Comparison of ENCODE assay signal across 19 mouse cellular contexts in the genomic region with DNA sequence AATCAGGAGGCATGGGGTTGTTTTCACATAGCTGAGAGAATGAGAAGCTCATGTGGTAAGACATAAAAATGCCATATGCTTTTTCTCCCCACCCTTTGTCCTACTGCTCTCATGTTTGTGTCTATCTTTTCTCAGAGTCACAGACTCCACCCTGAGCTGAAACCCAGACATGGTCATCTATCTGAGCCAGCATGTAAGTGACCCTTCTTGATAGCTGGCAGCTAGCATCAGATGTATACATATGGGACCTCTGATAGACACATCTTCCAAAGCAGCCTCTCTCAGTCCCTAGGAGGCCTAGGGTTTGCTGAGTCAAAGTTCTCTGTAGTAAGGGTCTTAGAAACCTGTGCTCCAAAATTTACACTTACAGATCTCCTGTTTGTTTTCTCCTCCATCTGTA. TPM values are rescaled to one million over a fixed set of nuclear protein-coding genes. Genes with fewer than 3 reads are reported as not detected.
A peak's percentile ranks its signal among the peaks of the same experiment; 100 is the strongest.
DNase-seq lines count a peak whose midpoint lies in the region; ATAC-seq lines count a peak whose summit lies in the region.
"Had no signal": no experiment of that assay in that cellular context is flagged by ENCODE, and none has a peak within 500 bp of the region (broad histone marks: within the 10 kb centered on the region; RNA-seq: fewer than 3 reads in every experiment).

No protein-coding gene starts in this region.

- H3K27me3 ChIP-seq in forebrain, embryonic 11.5 days (ENCODE audit: control insufficient read depth, insufficient read depth, low read length), result no peaks in the 10 kb centered on the region
- no peaks in the 10 kb centered on the region for H3K27me3 ChIP-seq in forebrain, embryonic 16.5 days (replicated peaks; ENCODE audit: control insufficient read depth, insufficient read depth, low read length)
- H3K27me3 ChIP-seq in lung, embryonic 15.5 days, result no peaks in the 10 kb centered on the region
- no peaks in the 10 kb centered on the region for H3K27me3 ChIP-seq in liver, embryonic 13.5 days
- H3K27me3 ChIP-seq in stomach, embryonic 16.5 days (ENCODE audit: control insufficient read depth, insufficient read depth, low read length), result no peaks in the 10 kb centered on the region
- no peaks in the 10 kb centered on the region for H3K27me3 ChIP-seq in neural tube, embryonic 15.5 days (replicated peaks)
- H3K27me3 ChIP-seq: CH12.LX; limb, embryonic 13.5 days; neural tube, embryonic 12.5 days had no signal

- no peaks in the 10 kb centered on the region for H3K9me3 ChIP-seq in forebrain, embryonic 11.5 days (ENCODE audit: control insufficient read depth, low read length)
- no peaks in the 10 kb centered on the region for H3K9me3 ChIP-seq in forebrain, embryonic 16.5 days (ENCODE audit: control insufficient read depth, low read length)
- no peaks in the 10 kb centered on the region for H3K9me3 ChIP-seq in lung, embryonic 15.5 days
- no peaks in the 10 kb centered on the region for H3K9me3 ChIP-seq in liver, embryonic 13.5 days (replicated peaks)
- H3K9me3 ChIP-seq in stomach, embryonic 16.5 days (replicated peaks; ENCODE audit: control insufficient read depth, low read length), result no peaks in the 10 kb centered on the region
- no peaks in the 10 kb centered on the region for H3K9me3 ChIP-seq in neural tube, embryonic 15.5 days (replicated peaks)
- H3K9me3 ChIP-seq: limb, embryonic 13.5 days; neural tube, embryonic 12.5 days had no signal

- H3K27ac ChIP-seq in forebrain, embryonic 11.5 days (ENCODE audit: low read depth, low read length), result no peak overlapping the region
- no peak overlapping the region for H3K27ac ChIP-seq in forebrain, embryonic 16.5 days (ENCODE audit: low read length)
- no peak overlapping the region for H3K27ac ChIP-seq in lung, embryonic 15.5 days
- H3K27ac ChIP-seq in liver, embryonic 13.5 days, result peak overlapping the region; percentile 98
- no peak overlapping the region for H3K27ac ChIP-seq in stomach, embryonic 16.5 days (ENCODE audit: low read length)
- H3K27ac ChIP-seq in neural tube, embryonic 15.5 days (replicated peaks), result no peak overlapping the region
- H3K27ac ChIP-seq: limb, embryonic 13.5 days; neural tube, embryonic 12.5 days had no signal

- H3K4me3 ChIP-seq in forebrain, embryonic 11.5 days (ENCODE audit: low read depth, low read length), result no peak overlapping the region
- no peak overlapping the region for H3K4me3 ChIP-seq in forebrain, embryonic 16.5 days (replicated peaks; ENCODE audit: low read length)
- H3K4me3 ChIP-seq in lung, embryonic 15.5 days, result no peak overlapping the region
- H3K4me3 ChIP-seq in liver, embryonic 13.5 days (replicated peaks), result peak overlapping the region; percentile 9; the same call in 1 of the 2 replicates
- H3K4me3 ChIP-seq in stomach, embryonic 16.5 days (replicated peaks; ENCODE audit: low read length), result no peak overlapping the region
- no peak overlapping the region for H3K4me3 ChIP-seq in neural tube, embryonic 15.5 days (replicated peaks)
- H3K4me3 ChIP-seq: limb, embryonic 13.5 days; neural tube, embryonic 12.5 days had no signal

- ATAC-seq in forebrain, embryonic 11.5 days (replicated peaks; ENCODE audit: low FRiP score), result 0 out of 2 replicates have a peak, but pooled peaks have one; percentile 18
- no peak for ATAC-seq in forebrain, embryonic 16.5 days
- peak; percentile 64; the same call in 1 of the 2 replicates for ATAC-seq in lung, embryonic 15.5 days (ENCODE audit: borderline replicate concordance, extremely low read depth, low FRiP score, low TSS enrichment)
- peak; percentile 92 for ATAC-seq in liver, embryonic 13.5 days (ENCODE audit: low read depth)
- peak; percentile 73 for ATAC-seq in stomach, embryonic 16.5 days (ENCODE audit: insufficient read depth, low FRiP score)
- ATAC-seq in neural tube, embryonic 15.5 days (ENCODE audit: low FRiP score), result no peak
- ATAC-seq: inflammation-experienced regulatory T-cells, adult 6 months; midbrain, embryonic 16.5 days had no signal

- H3K4me2 ChIP-seq in forebrain, embryonic 11.5 days (ENCODE audit: low read depth, low read length, severe bottlenecking), result no peak overlapping the region
- H3K4me2 ChIP-seq in forebrain, embryonic 16.5 days (ENCODE audit: low read length), result no peak overlapping the region
- no peak overlapping the region for H3K4me2 ChIP-seq in lung, embryonic 15.5 days
- H3K4me2 ChIP-seq in liver, embryonic 13.5 days, result peak overlapping the region; percentile 50
- H3K4me2 ChIP-seq in stomach, embryonic 16.5 days (ENCODE audit: low read depth, low read length), result no peak overlapping the region
- no peak overlapping the region for H3K4me2 ChIP-seq in neural tube, embryonic 15.5 days
- H3K4me2 ChIP-seq: limb, embryonic 13.5 days; neural tube, embryonic 12.5 days had no signal

- no peaks in the 10 kb centered on the region for H3K4me1 ChIP-seq in forebrain, embryonic 11.5 days (replicated peaks; ENCODE audit: control insufficient read depth, insufficient read depth, low read length)
- H3K4me1 ChIP-seq in forebrain, embryonic 16.5 days (replicated peaks; ENCODE audit: control insufficient read depth, insufficient read depth, low read length), result no peaks in the 10 kb centered on the region
- no peaks in the 10 kb centered on the region for H3K4me1 ChIP-seq in lung, embryonic 15.5 days
- H3K4me1 ChIP-seq in liver, embryonic 13.5 days (replicated peaks), result peaks cover 75% of the 10 kb centered on the region
- no peaks in the 10 kb centered on the region for H3K4me1 ChIP-seq in stomach, embryonic 16.5 days (ENCODE audit: control insufficient read depth, insufficient read depth, low read length)
- H3K4me1 ChIP-seq in neural tube, embryonic 15.5 days, result no peaks in the 10 kb centered on the region
- H3K4me1 ChIP-seq: limb, embryonic 13.5 days; neural tube, embryonic 12.5 days had no signal

- H3K9ac ChIP-seq in forebrain, embryonic 11.5 days (ENCODE audit: low read length), result no peak overlapping the region
- no peak overlapping the region for H3K9ac ChIP-seq in forebrain, embryonic 16.5 days (replicated peaks; ENCODE audit: low read depth, low read length)
- H3K9ac ChIP-seq in lung, embryonic 15.5 days, result no peak overlapping the region
- peak overlapping the region; percentile 76 for H3K9ac ChIP-seq in liver, embryonic 13.5 days
- H3K9ac ChIP-seq in stomach, embryonic 16.5 days (ENCODE audit: low read length), result no peak overlapping the region
- H3K9ac ChIP-seq in neural tube, embryonic 15.5 days (replicated peaks), result no peak overlapping the region
- H3K9ac ChIP-seq: limb, embryonic 13.5 days; neural tube, embryonic 12.5 days had no signal

- no peaks in the 10 kb centered on the region for H3K36me3 ChIP-seq in forebrain, embryonic 11.5 days (ENCODE audit: control insufficient read depth, insufficient read depth, low read length)
- no peaks in the 10 kb centered on the region for H3K36me3 ChIP-seq in forebrain, embryonic 16.5 days (ENCODE audit: control insufficient read depth, insufficient read depth)
- H3K36me3 ChIP-seq in lung, embryonic 15.5 days, result no peaks in the 10 kb centered on the region
- no peaks in the 10 kb centered on the region for H3K36me3 ChIP-seq in liver, embryonic 13.5 days
- no peaks in the 10 kb centered on the region for H3K36me3 ChIP-seq in stomach, embryonic 16.5 days (ENCODE audit: control insufficient read depth, insufficient read depth, low read length)
- no peaks in the 10 kb centered on the region for H3K36me3 ChIP-seq in neural tube, embryonic 15.5 days
- H3K36me3 ChIP-seq: limb, embryonic 13.5 days; neural tube, embryonic 12.5 days had no signal

- DNase-seq in forebrain, embryonic 11.5 days (ENCODE audit: low spot score), result no peak
- DNase-seq in lung, postnatal 25 days (ENCODE audit: low spot score), result no peak
- peak; percentile 77 for DNase-seq in liver, embryonic 13.5 days
- no peak for DNase-seq in left cerebral cortex, adult 9 months (ENCODE audit: low spot score in 2 of 2)
- DNase-seq: cerebellum, adult 8-10 months; embryo, embryonic 11 days; heart, postnatal 4 days; lung, postnatal 4 days had no signal

RNA-seq across cellular contexts. Expression of gene Hbb-y, which starts 12.7 kb away (rescaled TPM):
- 10,747 and 11,615 TPM in 2 replicates for polyA plus RNA-seq in forebrain, embryonic 11.5 days (2014; fragmentation: Nextera tagmentation; extraction: Ambion mirVana)
- polyA plus RNA-seq in forebrain, embryonic 16.5 days (2015; fragmentation: Nextera tagmentation; extraction: Ambion mirVana), result 24.4 and 25.7 TPM in 2 replicates
- polyA plus RNA-seq in lung, embryonic 15.5 days (2015; fragmentation: Nextera tagmentation; extraction: Ambion mirVana), result 807 and 1,263 TPM in 2 replicates
- polyA plus RNA-seq in liver, embryonic 13.5 days (2015; fragmentation: Nextera tagmentation; extraction: Ambion mirVana), result 3,309 and 4,306 TPM in 2 replicates
- 35.5 and 42.6 TPM in 2 replicates for polyA plus RNA-seq in stomach, embryonic 16.5 days (2015; fragmentation: Nextera tagmentation; extraction: Ambion mirVana)
- polyA plus RNA-seq in neural tube, embryonic 15.5 days (2015; fragmentation: Nextera tagmentation; extraction: Ambion mirVana), result 141 and 250 TPM in 2 replicates
- polyA plus RNA-seq: gonadal fat pad, adult 2 months; inflammation-experienced regulatory T-cells, adult 6 months had no signal

RNA-seq across cellular contexts. Expression of gene Olfr66, which starts 20.3 kb away (rescaled TPM):
- not detected in 2 replicates for polyA plus RNA-seq in forebrain, embryonic 11.5 days (2014; fragmentation: Nextera tagmentation; extraction: Ambion mirVana)
- polyA plus RNA-seq in forebrain, embryonic 16.5 days (2015; fragmentation: Nextera tagmentation; extraction: Ambion mirVana), result not detected in 2 replicates
- polyA plus RNA-seq in lung, embryonic 15.5 days (2015; fragmentation: Nextera tagmentation; extraction: Ambion mirVana), result not detected in 2 replicates
- not detected in 2 replicates for polyA plus RNA-seq in liver, embryonic 13.5 days (2015; fragmentation: Nextera tagmentation; extraction: Ambion mirVana)
- polyA plus RNA-seq in stomach, embryonic 16.5 days (2015; fragmentation: Nextera tagmentation; extraction: Ambion mirVana), result not detected in 2 replicates
- polyA plus RNA-seq in neural tube, embryonic 15.5 days (2015; fragmentation: Nextera tagmentation; extraction: Ambion mirVana), result not detected in 2 replicates
- polyA plus RNA-seq: gonadal fat pad, adult 2 months; inflammation-experienced regulatory T-cells, adult 6 months; limb, embryonic 13.5 days; midbrain, embryonic 16.5 days; neural tube, embryonic 12.5 days; spleen, adult 2 months had no signal

RNA-seq across cellular contexts. Expression of gene Hbb-bh1, which starts 22.8 kb away (rescaled TPM):
- polyA plus RNA-seq in forebrain, embryonic 11.5 days (2014; fragmentation: Nextera tagmentation; extraction: Ambion mirVana), result 2,356 and 2,804 TPM in 2 replicates
- 0.43 TPM in 1 of 2 replicates, not detected in the other for polyA plus RNA-seq in forebrain, embryonic 16.5 days (2015; fragmentation: Nextera tagmentation; extraction: Ambion mirVana)
- polyA plus RNA-seq in lung, embryonic 15.5 days (2015; fragmentation: Nextera tagmentation; extraction: Ambion mirVana), result 8.2 and 12.5 TPM in 2 replicates
- polyA plus RNA-seq in liver, embryonic 13.5 days (2015; fragmentation: Nextera tagmentation; extraction: Ambion mirVana), result 367 and 436 TPM in 2 replicates
- polyA plus RNA-seq in stomach, embryonic 16.5 days (2015; fragmentation: Nextera tagmentation; extraction: Ambion mirVana), result 0.95 and 1.4 TPM in 2 replicates
- polyA plus RNA-seq in neural tube, embryonic 15.5 days (2015; fragmentation: Nextera tagmentation; extraction: Ambion mirVana), result 1.5 and 2.4 TPM in 2 replicates
- polyA plus RNA-seq: gonadal fat pad, adult 2 months; inflammation-experienced regulatory T-cells, adult 6 months; midbrain, embryonic 16.5 days had no signal

RNA-seq across cellular contexts. Expression of gene Hbb-bh2, which starts 25.4 kb away (rescaled TPM):
- polyA plus RNA-seq in forebrain, embryonic 11.5 days (2014; fragmentation: Nextera tagmentation; extraction: Ambion mirVana), result not detected in 2 replicates
- polyA plus RNA-seq in forebrain, embryonic 16.5 days (2015; fragmentation: Nextera tagmentation; extraction: Ambion mirVana), result not detected in 2 replicates
- polyA plus RNA-seq in lung, embryonic 15.5 days (2015; fragmentation: Nextera tagmentation; extraction: Ambion mirVana), result not detected in 2 replicates
- 0.32 and 0.36 TPM in 2 replicates for polyA plus RNA-seq in liver, embryonic 13.5 days (2015; fragmentation: Nextera tagmentation; extraction: Ambion mirVana)
- not detected in 2 replicates for polyA plus RNA-seq in stomach, embryonic 16.5 days (2015; fragmentation: Nextera tagmentation; extraction: Ambion mirVana)
- not detected in 2 replicates for polyA plus RNA-seq in neural tube, embryonic 15.5 days (2015; fragmentation: Nextera tagmentation; extraction: Ambion mirVana)
- polyA plus RNA-seq: gonadal fat pad, adult 2 months; inflammation-experienced regulatory T-cells, adult 6 months; limb, embryonic 13.5 days; midbrain, embryonic 16.5 days; spleen, adult 2 months had no signal

RNA-seq across cellular contexts. Expression of gene Olfr64, which starts 28.6 kb away (rescaled TPM):
- not detected in 2 replicates for polyA plus RNA-seq in forebrain, embryonic 11.5 days (2014; fragmentation: Nextera tagmentation; extraction: Ambion mirVana)
- not detected in 2 replicates for polyA plus RNA-seq in forebrain, embryonic 16.5 days (2015; fragmentation: Nextera tagmentation; extraction: Ambion mirVana)
- not detected in 2 replicates for polyA plus RNA-seq in lung, embryonic 15.5 days (2015; fragmentation: Nextera tagmentation; extraction: Ambion mirVana)
- not detected in 2 replicates for polyA plus RNA-seq in liver, embryonic 13.5 days (2015; fragmentation: Nextera tagmentation; extraction: Ambion mirVana)
- not detected in 2 replicates for polyA plus RNA-seq in stomach, embryonic 16.5 days (2015; fragmentation: Nextera tagmentation; extraction: Ambion mirVana)
- not detected in 2 replicates for polyA plus RNA-seq in neural tube, embryonic 15.5 days (2015; fragmentation: Nextera tagmentation; extraction: Ambion mirVana)
- polyA plus RNA-seq: gonadal fat pad, adult 2 months; inflammation-experienced regulatory T-cells, adult 6 months; limb, embryonic 13.5 days; midbrain, embryonic 16.5 days; neural tube, embryonic 12.5 days; spleen, adult 2 months had no signal

Comparison
In these comparisons a context has a peak if more than half of its experiments do, and no peak if none do; other contexts are left out.
1. ATAC-seq: peak in forebrain, embryonic 11.5 days (single experiment), lung, embryonic 15.5 days (single experiment), liver, embryonic 13.5 days (single experiment) and stomach, embryonic 16.5 days (single experiment); none in forebrain, embryonic 16.5 days (single experiment) and neural tube, embryonic 15.5 days (single experiment).
2. RNA of gene Hbb-bh1, which starts 22.8 kb away (polyA plus RNA-seq): 2,356 to 2,804 TPM in forebrain, embryonic 11.5 days and 367 to 436 TPM in liver, embryonic 13.5 days; 8.2 to 12.5 TPM in lung, embryonic 15.5 days, 1.5 to 2.4 TPM in neural tube, embryonic 15.5 days, 0.95 to 1.4 TPM in stomach, embryonic 16.5 days and 0.43 TPM in forebrain, embryonic 16.5 days; every median in the first group is over 10 times any median in the second.